Mouse (Mus musculus) retina, postnatal 1 day (tissue): ENCODE data around the gene Mthfd1l.

Experiments
- DNase-seq: peaks from one replicate; pipeline ENCODE4 v3.0.0-alpha.2; 2012

The Mthfd1l gene

GRCm38 (mm10) chr10:3972981-3973588 lies at the start of gene Mthfd1l:
Mthfd1l (plus strand) TSS chr10:3973118.
- DNase-seq, result peak; percentile 93

- DNase-seq, result no peak
Measured at GRCm38 (mm10) chr10:3928008-3928545, 44.8 kb upstream of the Mthfd1l start.

GRCm38 (mm10) chr10:3931831-3932230 lies 41.1 kb upstream of the Mthfd1l start:
- DNase-seq, result peak; percentile 62

- no peak for DNase-seq
Measured at GRCm38 (mm10) chr10:3933311-3933940, 39.5 kb upstream of the Mthfd1l start.

- DNase-seq, result no peak
Measured at GRCm38 (mm10) chr10:3936864-3937263, 36.1 kb upstream of the Mthfd1l start.

GRCm38 (mm10) chr10:3939895-3940595 lies 32.9 kb upstream of the Mthfd1l start:
- DNase-seq, result no peak

- DNase-seq, result no peak
Measured at GRCm38 (mm10) chr10:3940596-3940975, 32.3 kb upstream of the Mthfd1l start.

- DNase-seq, result peak; percentile 87
Measured at GRCm38 (mm10) chr10:3941054-3941757, 31.7 kb upstream of the Mthfd1l start.

- no peak for DNase-seq
Measured at GRCm38 (mm10) chr10:3942289-3942688, 30.6 kb upstream of the Mthfd1l start.

GRCm38 (mm10) chr10:3943492-3944395 lies 29.2 kb upstream of the Mthfd1l start:
- DNase-seq, result peak; percentile 90

GRCm38 (mm10) chr10:3946871-3947270 lies 26.0 kb upstream of the Mthfd1l start:
- no peak for DNase-seq

GRCm38 (mm10) chr10:3947346-3947745 lies 25.6 kb upstream of the Mthfd1l start:
- no peak for DNase-seq

- DNase-seq, result no peak
Measured at GRCm38 (mm10) chr10:3949306-3949705, 23.6 kb upstream of the Mthfd1l start.

- no peak for DNase-seq
Measured at GRCm38 (mm10) chr10:3956471-3956870, 16.4 kb upstream of the Mthfd1l start.

- no peak for DNase-seq
Measured at GRCm38 (mm10) chr10:3958591-3958990, 14.3 kb upstream of the Mthfd1l start.

- DNase-seq, result no peak
Measured at GRCm38 (mm10) chr10:3969026-3969425, 3.9 kb upstream of the Mthfd1l start.

GRCm38 (mm10) chr10:3972237-3972636 lies 681 bp upstream of the Mthfd1l start:
- no peak for DNase-seq

GRCm38 (mm10) chr10:3973589-3974070 lies 712 bp downstream of the Mthfd1l start:
- peak; percentile 91 for DNase-seq

GRCm38 (mm10) chr10:3974380-3974779 lies 1.5 kb downstream of the Mthfd1l start:
- DNase-seq, result no peak

- no peak for DNase-seq
Measured at GRCm38 (mm10) chr10:3975898-3976622, 3.1 kb downstream of the Mthfd1l start.

- no peak for DNase-seq
Measured at GRCm38 (mm10) chr10:3976623-3977010, 3.7 kb downstream of the Mthfd1l start.
